Mouse (Mus musculus): ENCODE measurements around the gene Ccdc91. TPM values are rescaled to one million over a fixed set of nuclear protein-coding genes. Genes with fewer than 3 reads are reported as not detected.

The Ccdc91 gene
- polyA plus RNA-seq, 1 experiment from 2014 or later: 29.5 TPM

DNA sequence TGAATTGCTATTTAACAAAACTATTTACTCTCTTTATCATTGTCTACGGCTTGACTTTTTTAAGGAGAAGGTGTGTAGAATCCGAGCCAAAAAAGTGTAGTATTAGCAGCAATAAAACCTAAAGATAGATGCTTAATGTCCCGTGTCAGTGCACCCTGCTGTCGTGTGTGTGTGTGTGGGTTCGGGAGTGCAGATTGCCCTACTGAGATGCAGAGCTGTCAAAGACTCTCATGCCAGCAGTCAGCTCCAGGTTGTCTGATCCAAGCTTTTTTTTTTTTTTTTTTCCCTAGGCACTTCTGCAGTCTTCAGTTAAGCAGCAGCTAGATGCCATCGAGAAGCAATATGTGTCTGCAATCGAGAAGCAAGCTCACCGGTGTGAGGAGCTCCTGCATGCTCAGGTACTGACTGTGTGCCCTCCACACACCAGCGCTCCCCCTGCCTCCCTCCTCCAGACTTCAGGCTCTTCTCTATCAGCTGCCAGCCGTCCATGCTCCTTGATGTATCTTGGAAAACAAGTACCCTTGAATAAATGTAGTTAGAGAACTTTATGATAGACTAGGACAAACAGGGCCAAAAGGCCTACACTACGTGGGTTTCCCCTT is 99.7 kb downstream of the Ccdc91 start:
- H3K27me3 ChIP-seq (ENCODE audit: low read depth, poor library complexity, severe bottlenecking): no peaks in the 10 kb centered on the region
- H3K4me3 ChIP-seq: no peak overlapping the region

DNA sequence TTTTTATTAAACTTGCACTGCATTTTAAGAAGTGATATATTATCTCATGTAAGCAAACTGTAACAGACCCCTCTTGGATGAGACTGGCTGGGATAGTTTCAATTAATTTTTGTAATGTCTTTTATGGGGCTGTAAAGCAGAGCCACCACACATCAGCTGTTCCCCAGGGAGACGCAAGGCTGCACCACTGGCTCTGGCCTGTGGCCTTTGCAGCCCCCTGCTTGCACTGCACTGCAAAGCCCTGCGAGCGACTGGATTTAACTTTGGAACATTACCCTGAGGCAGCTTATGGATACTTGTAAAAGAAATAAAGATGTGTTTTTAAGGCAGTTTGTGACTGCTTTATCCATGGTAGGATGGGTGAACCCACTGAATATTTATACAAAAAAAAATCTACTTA is 112.0 kb downstream of the Ccdc91 start:
- Histone ChIP-seq H3K4me1 (no peaks in the 10 kb centered on the region), H3K27ac (replicated peaks) (no peak overlapping the region), H3K4me3 (no peak overlapping the region), H3K9me3 (replicated peaks) (no peaks in the 10 kb centered on the region), H3K27me3 (ENCODE audit: low read depth, poor library complexity, severe bottlenecking) (no peaks in the 10 kb centered on the region), H3K36me3 (no peaks in the 10 kb centered on the region; the same call in 1 of the 2 replicates)
- DNase-seq (ENCODE audit: low spot score): no peak
- 60% methylated on average over 3 of the region's 3 CpGs for WGBS

More for the DNA sequence above, 99.7 kb downstream of the Ccdc91 start:
- 75% methylated on average over 11 of the region's 11 CpGs for whole genome bisulfite sequencing
- Histone ChIP-seq H3K9me3 (replicated peaks) (no peaks in the 10 kb centered on the region), H3K27ac (replicated peaks) (no peak overlapping the region), H3K4me1 (peaks cover 5% of the 10 kb centered on the region), H3K36me3 (no peaks in the 10 kb centered on the region)
- DNase-seq (ENCODE audit: low spot score): no peak

DNA sequence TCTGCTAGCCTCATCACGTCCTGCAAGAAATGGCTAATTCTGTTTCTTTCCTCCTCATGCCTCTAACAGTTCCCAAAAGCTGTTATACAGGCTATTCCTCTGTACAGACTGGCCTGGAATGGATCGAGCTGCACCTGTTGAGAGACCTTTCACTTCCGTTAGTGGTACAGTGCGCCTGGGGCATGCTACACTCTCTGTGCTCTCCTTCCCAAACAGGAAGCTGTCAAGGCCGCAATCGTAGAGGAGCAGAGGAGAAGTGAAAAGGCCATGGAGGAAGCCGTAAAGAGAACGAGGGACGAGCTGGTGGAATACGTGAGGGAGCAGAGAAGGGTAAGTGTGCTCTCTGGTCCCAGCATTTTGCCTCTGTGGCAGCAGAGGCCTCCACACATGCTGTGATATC is 131.0 kb downstream of the Ccdc91 start:
- no peaks in the 10 kb centered on the region for H3K9me3 ChIP-seq (replicated peaks)
- no peaks in the 10 kb centered on the region for H3K27me3 ChIP-seq (ENCODE audit: low read depth, poor library complexity, severe bottlenecking)
- H3K4me3 ChIP-seq: no peak overlapping the region
- H3K27ac ChIP-seq (replicated peaks): no peak overlapping the region
- no peak for DNase-seq (ENCODE audit: low spot score)
- no peaks in the 10 kb centered on the region for H3K36me3 ChIP-seq
- WGBS: 87% methylated on average over 10 of the region's 10 CpGs
- H3K4me1 ChIP-seq: peaks cover 13% of the 10 kb centered on the region

DNA sequence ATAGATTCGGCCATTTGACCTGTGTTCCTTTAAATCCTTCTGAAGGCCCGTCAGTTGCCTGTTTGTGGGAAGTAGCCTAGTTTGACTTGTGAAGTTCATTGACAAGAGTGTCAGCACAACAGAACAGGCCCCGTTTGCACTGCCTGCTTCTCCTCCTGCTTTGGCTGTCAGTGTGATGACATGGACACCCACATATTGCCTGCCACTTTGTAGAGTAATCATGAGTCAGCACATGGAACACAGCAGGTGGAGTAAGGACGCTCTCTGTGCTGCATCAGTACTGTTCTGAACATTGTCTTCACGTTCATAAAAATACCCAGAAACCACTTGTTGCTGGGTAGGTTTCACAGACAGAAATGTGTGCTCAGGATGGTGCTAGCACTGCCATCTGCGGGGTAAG is 132.0 kb downstream of the Ccdc91 start:
- Histone ChIP-seq H3K4me1 (peaks cover 13% of the 10 kb centered on the region), H3K27me3 (ENCODE audit: low read depth, poor library complexity, severe bottlenecking) (no peaks in the 10 kb centered on the region), H3K9me3 (replicated peaks) (no peaks in the 10 kb centered on the region), H3K4me3 (no peak overlapping the region), H3K36me3 (no peaks in the 10 kb centered on the region), H3K27ac (replicated peaks) (no peak overlapping the region)
- DNase-seq (ENCODE audit: low spot score): peak; percentile 20
- WGBS: 60% methylated on average over 6 of the region's 6 CpGs

DNA sequence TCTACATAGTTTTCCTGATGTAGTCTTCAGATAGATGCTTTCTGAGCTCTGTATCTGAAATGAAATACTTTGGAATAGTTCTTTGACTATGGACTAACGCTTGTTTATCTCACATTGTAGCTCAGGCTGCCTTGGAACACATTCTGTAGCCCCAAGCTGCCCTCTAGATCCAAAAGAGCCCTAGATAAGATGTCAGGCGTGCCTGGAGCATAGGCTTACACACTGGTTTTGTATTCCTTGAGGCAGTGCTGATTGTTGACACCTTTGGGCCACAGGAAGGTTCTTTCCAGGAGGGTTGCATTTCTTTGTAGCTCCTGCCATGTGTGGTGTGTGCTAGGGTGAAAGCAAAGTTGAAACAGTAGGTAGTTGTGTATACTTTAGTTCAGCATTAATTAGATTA is 139.7 kb downstream of the Ccdc91 start:
- H3K4me1 ChIP-seq: no peaks in the 10 kb centered on the region; the same call in 1 of the 2 replicates
- no peaks in the 10 kb centered on the region for H3K9me3 ChIP-seq (replicated peaks)
- no peak overlapping the region for H3K4me3 ChIP-seq
- H3K27me3 ChIP-seq (ENCODE audit: low read depth, poor library complexity, severe bottlenecking): no peaks in the 10 kb centered on the region
- H3K27ac ChIP-seq (replicated peaks): no peak overlapping the region
- DNase-seq (ENCODE audit: low spot score): no peak
- WGBS: 75% methylated on average over 2 of the region's 2 CpGs
- 0 out of 2 replicates have a peak, but pooled peaks cover 4% of the 10 kb centered on the region for H3K36me3 ChIP-seq

DNA sequence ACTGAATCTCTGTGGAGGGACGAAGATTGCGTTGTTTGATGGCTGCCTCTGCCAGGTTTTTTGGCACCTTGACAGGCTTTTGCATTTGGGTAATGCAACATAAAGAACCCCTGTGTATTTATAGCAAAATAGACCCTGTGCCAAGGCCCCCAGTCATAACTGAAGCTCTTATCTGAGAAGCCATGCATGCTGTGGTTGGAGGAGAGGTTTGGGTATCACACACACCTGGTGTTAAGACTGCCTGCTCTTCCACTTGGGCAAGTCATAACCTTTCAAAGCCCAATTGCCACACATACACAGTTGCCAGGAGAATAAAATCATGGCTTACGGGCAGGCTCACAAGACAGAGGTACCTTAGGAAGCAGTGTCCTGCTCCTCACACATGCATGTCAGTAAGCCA is 147.5 kb downstream of the Ccdc91 start:
- no peak for DNase-seq (ENCODE audit: low spot score)
- Histone ChIP-seq H3K27me3 (ENCODE audit: low read depth, poor library complexity, severe bottlenecking) (no peaks in the 10 kb centered on the region), H3K4me1 (no peaks in the 10 kb centered on the region), H3K4me3 (no peak overlapping the region), H3K36me3 (no peaks in the 10 kb centered on the region), H3K9me3 (replicated peaks) (no peaks in the 10 kb centered on the region), H3K27ac (replicated peaks) (no peak overlapping the region)
- 94% methylated on average over 3 of the region's 3 CpGs for WGBS

DNA sequence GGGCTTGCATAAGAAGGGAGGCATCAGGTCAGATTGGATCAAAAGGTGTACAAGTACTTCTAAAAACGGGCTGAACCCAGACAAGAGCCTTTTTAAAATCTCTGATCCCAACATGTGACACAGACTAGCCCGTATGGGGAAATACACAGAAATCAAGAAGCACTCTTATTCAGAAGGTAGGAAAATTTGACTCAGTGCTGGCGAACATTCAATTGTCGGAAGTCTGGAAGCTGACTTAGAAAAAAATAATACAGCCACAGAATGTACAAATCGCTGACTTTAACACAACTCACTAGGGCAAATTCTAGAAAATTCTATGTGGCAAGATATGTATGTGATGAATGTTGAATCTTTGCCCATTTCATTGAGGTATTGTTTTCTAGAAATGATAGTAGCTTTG is 160.8 kb downstream of the Ccdc91 start:
- no peaks in the 10 kb centered on the region for H3K9me3 ChIP-seq (replicated peaks)
- H3K27me3 ChIP-seq (ENCODE audit: low read depth, poor library complexity, severe bottlenecking): no peaks in the 10 kb centered on the region
- H3K36me3 ChIP-seq: 0 out of 2 replicates have a peak, but pooled peaks cover 4% of the 10 kb centered on the region
- H3K4me1 ChIP-seq: peaks cover 2% of the 10 kb centered on the region; the same call in 1 of the 2 replicates
- no peak for DNase-seq (ENCODE audit: low spot score)
- no peak overlapping the region for H3K4me3 ChIP-seq
- no peak overlapping the region for H3K27ac ChIP-seq (replicated peaks)
- 82% methylated on average over 5 of the region's 5 CpGs for WGBS

DNA sequence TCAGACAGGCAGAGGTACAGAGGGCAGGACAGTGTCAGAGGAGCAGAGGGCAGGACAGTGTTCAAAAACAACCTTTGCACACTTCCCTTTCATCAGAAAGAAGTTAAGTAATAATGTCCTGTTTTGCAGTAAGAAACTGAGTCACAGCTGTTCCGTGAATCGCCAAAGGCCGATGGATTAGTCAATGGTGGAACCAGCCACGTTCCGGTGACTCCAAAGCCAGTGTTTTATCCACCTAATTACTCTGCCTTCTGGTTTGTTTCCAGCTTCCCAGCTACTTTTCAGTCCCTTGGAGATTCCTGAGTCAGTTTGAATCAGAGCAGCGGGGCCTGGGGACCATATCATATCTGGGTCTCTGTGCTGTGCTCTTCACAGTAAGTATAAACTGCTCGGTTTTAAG is 168.2 kb downstream of the Ccdc91 start:
- Histone ChIP-seq H3K27me3 (ENCODE audit: low read depth, poor library complexity, severe bottlenecking) (no peaks in the 10 kb centered on the region), H3K36me3 (no peaks in the 10 kb centered on the region), H3K27ac (replicated peaks) (no peak overlapping the region), H3K9me3 (replicated peaks) (no peaks in the 10 kb centered on the region), H3K4me3 (no peak overlapping the region), H3K4me1 (no peaks in the 10 kb centered on the region)
- WGBS: 85% methylated on average over 7 of the region's 7 CpGs
- DNase-seq (ENCODE audit: low spot score): no peak

DNA sequence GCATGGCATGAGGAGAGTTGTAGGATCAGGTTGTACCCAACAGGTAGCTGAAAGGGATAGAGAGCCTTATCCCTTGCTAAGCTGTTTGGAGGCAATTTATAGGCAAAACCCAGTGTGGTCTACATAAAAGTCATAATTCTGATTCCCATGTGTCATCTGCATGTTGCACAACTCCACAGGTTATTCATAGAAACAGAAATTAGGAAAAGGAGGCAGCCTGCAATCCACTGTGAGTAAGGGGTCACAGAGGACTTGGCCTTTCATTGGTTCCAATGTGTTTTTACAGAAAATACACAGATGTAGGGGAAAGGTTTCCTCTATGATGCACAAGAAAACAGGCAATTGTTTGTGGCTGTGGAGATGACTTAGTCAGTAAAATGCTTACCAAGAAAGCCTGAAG is 168.8 kb downstream of the Ccdc91 start:
- H3K36me3 ChIP-seq: no peaks in the 10 kb centered on the region
- H3K27me3 ChIP-seq (ENCODE audit: low read depth, poor library complexity, severe bottlenecking): no peaks in the 10 kb centered on the region
- no peaks in the 10 kb centered on the region for H3K9me3 ChIP-seq (replicated peaks)
- no peak overlapping the region for H3K4me3 ChIP-seq
- H3K4me1 ChIP-seq: no peaks in the 10 kb centered on the region
- H3K27ac ChIP-seq (replicated peaks): no peak overlapping the region
- DNase-seq (ENCODE audit: low spot score): no peak

DNA sequence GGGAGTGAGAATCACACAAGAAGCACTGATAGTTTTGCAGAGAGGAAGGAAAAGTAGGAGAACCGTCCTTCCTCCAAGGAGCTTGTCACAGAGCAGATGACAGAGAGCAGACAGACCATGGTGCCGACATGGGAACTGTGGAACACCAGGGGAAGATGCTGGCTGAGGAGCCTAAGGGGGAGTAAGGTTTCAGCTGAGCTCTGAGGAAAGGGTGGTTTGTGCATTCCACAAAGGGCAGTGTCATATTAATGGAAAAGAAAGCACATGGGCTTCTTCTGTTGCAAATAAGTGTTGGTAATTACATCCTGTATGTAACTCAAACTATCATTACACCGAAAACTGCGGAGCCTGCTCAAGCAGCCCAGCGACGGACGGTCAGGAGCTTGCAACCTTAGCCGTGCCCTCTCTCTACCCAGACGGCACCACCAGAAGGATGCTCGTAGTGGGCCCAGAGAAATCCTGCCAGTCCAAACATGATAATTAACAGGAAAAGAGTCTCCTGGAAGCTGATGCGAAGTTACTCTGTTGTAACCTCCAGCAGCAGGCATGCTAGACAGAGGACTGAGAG is 170.9 kb downstream of the Ccdc91 start:
- Histone ChIP-seq H3K36me3 (no peaks in the 10 kb centered on the region), H3K4me1 (no peaks in the 10 kb centered on the region), H3K9me3 (replicated peaks) (no peaks in the 10 kb centered on the region), H3K27me3 (ENCODE audit: low read depth, poor library complexity, severe bottlenecking) (no peaks in the 10 kb centered on the region), H3K27ac (replicated peaks) (no peak overlapping the region), H3K4me3 (no peak overlapping the region)
- no peak for DNase-seq (ENCODE audit: low spot score)
- WGBS: 91% methylated on average over 11 of the region's 11 CpGs

DNA sequence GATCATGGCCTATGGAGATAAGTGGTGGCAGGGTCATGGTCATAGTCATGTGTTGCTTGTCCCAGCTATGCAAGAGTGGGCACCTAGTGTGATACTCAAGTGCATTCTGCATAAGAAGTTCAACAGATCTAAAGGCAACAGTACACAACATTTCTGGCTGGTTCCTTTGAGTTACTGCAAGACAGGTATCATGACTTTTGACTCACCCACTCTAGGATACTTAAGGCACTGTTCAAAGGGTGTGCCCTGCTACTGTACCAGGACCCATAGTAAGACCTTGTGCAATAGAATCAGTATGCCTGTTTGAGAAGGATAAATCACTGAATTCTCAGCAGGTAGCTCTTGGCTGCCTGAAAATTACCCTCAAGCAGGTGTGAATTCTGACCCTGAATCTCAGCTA is 182.4 kb downstream of the Ccdc91 start:
- no peak overlapping the region for H3K4me3 ChIP-seq
- no peaks in the 10 kb centered on the region for H3K4me1 ChIP-seq
- H3K27me3 ChIP-seq (ENCODE audit: low read depth, poor library complexity, severe bottlenecking): no peaks in the 10 kb centered on the region
- DNase-seq (ENCODE audit: low spot score): no peak
- H3K27ac ChIP-seq (replicated peaks): no peak overlapping the region
- H3K36me3 ChIP-seq: no peaks in the 10 kb centered on the region
- H3K9me3 ChIP-seq (replicated peaks): no peaks in the 10 kb centered on the region

DNA sequence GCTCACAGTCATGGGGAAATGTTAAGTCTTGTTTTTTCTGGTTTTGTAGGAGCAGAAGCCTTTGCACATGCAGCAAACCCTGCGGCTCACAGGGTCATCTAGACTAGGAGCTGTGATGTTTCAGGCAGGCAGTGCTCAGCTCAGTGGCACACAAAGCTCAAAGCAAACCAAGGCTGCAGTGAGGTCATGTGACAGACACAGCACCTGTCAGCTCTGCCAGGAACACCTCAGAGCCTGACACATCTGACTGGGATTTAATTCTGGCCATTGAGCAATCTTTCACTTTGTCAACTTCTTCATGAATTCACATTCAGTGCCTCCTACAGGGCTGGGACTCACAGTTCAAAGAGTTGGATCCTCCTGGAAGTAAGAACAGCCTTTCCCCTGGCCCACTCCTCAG is 185.1 kb downstream of the Ccdc91 start:
- no peaks in the 10 kb centered on the region for H3K36me3 ChIP-seq
- H3K27ac ChIP-seq (replicated peaks): no peak overlapping the region
- no peaks in the 10 kb centered on the region for H3K9me3 ChIP-seq (replicated peaks)
- H3K4me3 ChIP-seq: no peak overlapping the region
- WGBS: 76% methylated on average over 1 of the region's 1 CpGs
- H3K27me3 ChIP-seq (ENCODE audit: low read depth, poor library complexity, severe bottlenecking): no peaks in the 10 kb centered on the region
- no peaks in the 10 kb centered on the region for H3K4me1 ChIP-seq
- no peak for DNase-seq (ENCODE audit: low spot score)

DNA sequence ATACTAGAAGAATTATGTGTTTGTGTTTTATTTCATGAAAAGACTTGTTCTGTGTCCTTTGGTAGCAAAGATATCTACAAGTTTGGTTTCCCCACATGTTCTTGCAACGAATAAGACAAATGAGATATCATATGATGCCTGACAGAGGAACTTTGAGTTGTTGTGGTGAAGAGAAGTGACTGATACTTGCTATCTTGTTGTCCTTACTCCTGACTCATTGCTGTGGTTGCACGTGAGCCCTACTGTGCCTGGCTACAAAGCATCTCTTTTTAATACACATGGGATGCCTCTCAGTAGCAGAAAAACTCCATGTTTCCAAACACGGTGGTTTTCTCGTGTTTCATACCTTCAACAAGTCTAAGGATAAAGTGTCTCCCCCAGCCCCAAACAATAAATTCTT is 186.2 kb downstream of the Ccdc91 start:
- Histone ChIP-seq H3K4me3 (no peak overlapping the region), H3K27ac (replicated peaks) (no peak overlapping the region), H3K4me1 (no peaks in the 10 kb centered on the region), H3K27me3 (ENCODE audit: low read depth, poor library complexity, severe bottlenecking) (no peaks in the 10 kb centered on the region), H3K36me3 (no peaks in the 10 kb centered on the region), H3K9me3 (replicated peaks) (no peaks in the 10 kb centered on the region)
- DNase-seq (ENCODE audit: low spot score): no peak
- WGBS: 74% methylated on average over 4 of the region's 4 CpGs

DNA sequence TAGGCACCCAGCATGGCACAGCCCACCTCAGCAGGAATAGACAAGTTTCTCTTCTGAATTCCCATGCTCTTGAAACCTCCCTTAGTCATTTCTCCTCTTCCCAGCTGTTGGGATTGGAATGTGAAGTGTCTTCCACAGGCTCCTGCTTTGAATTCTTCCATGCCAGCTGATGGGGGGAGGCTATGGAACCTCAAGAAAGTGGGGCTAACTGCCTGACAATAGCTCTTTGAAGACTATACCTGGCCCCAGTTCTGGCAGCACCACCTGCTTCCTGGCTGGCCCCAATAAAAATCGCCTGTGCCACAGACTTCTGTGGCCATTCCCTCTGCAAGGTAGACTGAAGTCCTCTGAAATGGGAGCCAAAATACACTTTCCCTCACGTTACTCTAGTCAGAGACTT is 187.0 kb downstream of the Ccdc91 start:
- WGBS: 82% methylated on average over 2 of the region's 2 CpGs
- no peak overlapping the region for H3K4me3 ChIP-seq
- H3K4me1 ChIP-seq: no peaks in the 10 kb centered on the region
- no peaks in the 10 kb centered on the region for H3K27me3 ChIP-seq (ENCODE audit: low read depth, poor library complexity, severe bottlenecking)
- H3K27ac ChIP-seq (replicated peaks): no peak overlapping the region
- DNase-seq (ENCODE audit: low spot score): no peak
- H3K9me3 ChIP-seq (replicated peaks): no peaks in the 10 kb centered on the region
- no peaks in the 10 kb centered on the region for H3K36me3 ChIP-seq
